Mouse (Mus musculus): ENCODE measurements around the gene Ppp1r14a. TPM values are rescaled to one million over a fixed set of nuclear protein-coding genes. Genes with fewer than 3 reads are reported as not detected.

Ppp1r14a gene
- polyA plus RNA-seq, 1 experiment from 2014 or later, result 148 TPM

DNA sequence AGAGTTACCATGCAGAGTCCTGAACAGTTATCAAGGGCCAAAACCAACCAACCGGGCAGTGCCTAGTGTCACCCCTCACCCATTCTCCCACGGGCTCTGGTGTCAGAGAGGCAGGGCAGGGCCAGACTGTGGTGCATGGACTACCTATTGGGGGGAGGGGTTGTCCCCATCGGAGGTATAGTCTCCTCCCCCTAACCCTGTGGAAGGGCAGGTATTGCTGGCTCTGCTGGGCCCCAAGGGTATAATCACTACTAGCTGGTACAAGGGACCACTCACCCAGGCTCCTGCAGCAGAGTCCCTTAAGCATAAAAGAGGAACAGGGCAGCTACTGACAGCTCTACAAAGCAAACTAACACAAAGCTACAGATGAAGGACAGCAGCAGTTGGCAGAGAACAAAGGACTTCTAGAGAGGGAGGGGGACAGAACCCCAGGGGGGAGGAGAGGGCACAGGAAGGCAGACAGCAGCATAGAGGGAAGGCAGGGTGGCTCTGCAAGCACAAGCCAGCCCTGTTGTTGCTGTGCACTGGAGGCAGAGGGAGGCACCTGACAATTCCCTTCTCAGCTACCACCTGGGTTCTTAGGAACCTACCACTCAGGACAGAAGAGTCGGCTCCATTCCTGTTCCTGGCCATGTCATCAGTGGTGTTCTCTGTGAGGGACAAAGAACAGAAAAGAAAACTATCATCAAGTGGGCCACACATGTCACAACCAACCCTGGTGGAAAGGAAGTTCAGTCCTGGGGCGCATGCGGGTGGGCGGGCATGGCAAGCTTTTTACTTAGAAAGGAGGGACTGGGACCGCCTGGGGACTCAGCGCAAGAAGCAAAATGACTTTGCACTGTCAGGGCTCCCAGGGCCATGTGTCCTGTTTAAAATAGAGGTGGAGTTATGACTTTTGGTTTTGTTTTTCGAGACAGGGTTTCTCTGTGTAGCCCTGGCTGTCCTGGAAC, 29.1 kb upstream of the Ppp1r14a start:
- no peak for ATAC-seq (ENCODE audit: borderline replicate concordance, extremely low read depth, low FRiP score, low TSS enrichment)
- H3K4me1 ChIP-seq, result peaks cover 29% of the 10 kb centered on the region
- H3K9me3 ChIP-seq, result no peaks in the 10 kb centered on the region
- no peak overlapping the region for H3K4me2 ChIP-seq
- H3K4me3 ChIP-seq, result no peak overlapping the region
- H3K36me3 ChIP-seq, result 0 out of 2 replicates have a peak, but pooled peaks cover 7% of the 10 kb centered on the region
- WGBS, result 77% methylated on average over 10 of the region's 10 CpGs
- no peak overlapping the region for H3K27ac ChIP-seq
- no peaks in the 10 kb centered on the region for H3K27me3 ChIP-seq
- H3K9ac ChIP-seq, result no peak overlapping the region

DNA sequence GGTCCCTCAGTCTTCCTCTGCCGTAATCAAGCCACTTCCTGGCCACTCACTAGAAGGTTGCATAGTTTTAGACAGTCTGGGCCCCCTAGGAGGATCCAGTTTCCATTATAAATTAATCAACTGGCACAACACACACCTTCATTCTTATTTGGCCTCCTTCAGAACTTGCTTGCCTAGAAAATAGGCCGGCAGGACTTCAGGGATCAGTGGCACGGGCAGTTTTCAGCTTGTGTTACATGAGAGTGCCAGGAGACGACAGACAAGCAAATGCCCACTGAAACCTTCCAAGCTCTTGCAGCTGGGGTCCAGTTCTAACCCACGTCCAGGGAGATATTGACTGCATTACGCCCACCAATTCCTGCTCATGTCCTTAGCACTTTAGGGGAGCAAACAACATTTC, 27.0 kb upstream of the Ppp1r14a start:
- Histone ChIP-seq H3K4me2 (no peak overlapping the region), H3K9me3 (no peaks in the 10 kb centered on the region), H3K4me3 (no peak overlapping the region), H3K27me3 (no peaks in the 10 kb centered on the region), H3K27ac (no peak overlapping the region), H3K36me3 (no peaks in the 10 kb centered on the region), H3K9ac (no peak overlapping the region), H3K4me1 (peaks cover 20% of the 10 kb centered on the region)
- WGBS, result 48% methylated on average over 6 of the region's 6 CpGs
- ATAC-seq (ENCODE audit: borderline replicate concordance, extremely low read depth, low FRiP score, low TSS enrichment), result no peak

DNA sequence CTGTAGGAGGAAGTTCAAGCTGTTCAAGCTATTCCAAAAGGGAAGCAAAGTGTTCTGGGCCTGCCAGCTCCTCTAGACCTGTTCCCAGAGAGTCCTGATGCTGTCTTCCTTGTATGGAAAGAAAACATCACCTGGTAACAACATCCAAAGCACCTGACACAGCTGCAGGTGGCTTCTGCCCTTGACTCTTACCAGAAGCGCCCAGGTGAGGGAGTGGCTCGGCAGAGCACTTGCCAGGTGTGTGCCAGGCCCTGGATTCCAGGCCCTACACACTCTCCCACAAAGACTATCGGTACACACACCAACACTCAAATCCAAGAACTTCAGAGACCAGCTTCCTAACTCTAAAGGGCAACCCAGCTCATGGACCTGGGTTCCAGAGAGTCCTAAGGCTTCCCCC, 25.3 kb upstream of the Ppp1r14a start:
- Histone ChIP-seq H3K4me1 (0 out of 2 replicates have a peak, but pooled peaks cover 6% of the 10 kb centered on the region), H3K9ac (no peak overlapping the region), H3K27me3 (no peaks in the 10 kb centered on the region), H3K36me3 (no peaks in the 10 kb centered on the region), H3K4me2 (no peak overlapping the region), H3K27ac (no peak overlapping the region), H3K9me3 (no peaks in the 10 kb centered on the region), H3K4me3 (no peak overlapping the region)
- 64% methylated on average over 3 of the region's 3 CpGs for WGBS
- no peak for ATAC-seq (ENCODE audit: borderline replicate concordance, extremely low read depth, low FRiP score, low TSS enrichment)

DNA sequence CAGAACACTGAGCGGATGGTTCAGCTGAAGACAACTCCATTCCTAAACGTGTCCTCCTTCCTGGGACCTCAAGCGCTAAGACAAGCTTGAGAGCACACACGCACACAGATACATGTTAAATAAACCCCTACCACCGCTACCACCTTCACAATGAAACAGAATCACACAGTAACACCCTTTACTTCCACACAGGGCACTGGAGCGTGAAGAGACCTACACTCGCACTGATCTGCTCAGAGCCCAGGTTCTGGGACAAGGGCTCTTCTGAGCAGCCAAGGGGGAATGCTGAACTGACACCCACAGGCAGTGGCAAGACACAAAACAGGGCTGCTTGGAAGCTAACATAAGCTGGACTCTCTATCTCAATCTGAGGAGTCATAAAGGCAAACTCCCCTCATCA, 23.5 kb upstream of the Ppp1r14a start:
- no peak overlapping the region for H3K9ac ChIP-seq
- 0 out of 2 replicates have a peak, but pooled peaks cover 8% of the 10 kb centered on the region for H3K4me1 ChIP-seq
- no peak overlapping the region for H3K4me3 ChIP-seq
- H3K36me3 ChIP-seq, result no peaks in the 10 kb centered on the region
- no peak overlapping the region for H3K27ac ChIP-seq
- H3K9me3 ChIP-seq, result no peaks in the 10 kb centered on the region
- H3K27me3 ChIP-seq, result no peaks in the 10 kb centered on the region
- WGBS, result 71% methylated on average over 7 of the region's 7 CpGs
- no peak for ATAC-seq (ENCODE audit: borderline replicate concordance, extremely low read depth, low FRiP score, low TSS enrichment)
- H3K4me2 ChIP-seq, result no peak overlapping the region

DNA sequence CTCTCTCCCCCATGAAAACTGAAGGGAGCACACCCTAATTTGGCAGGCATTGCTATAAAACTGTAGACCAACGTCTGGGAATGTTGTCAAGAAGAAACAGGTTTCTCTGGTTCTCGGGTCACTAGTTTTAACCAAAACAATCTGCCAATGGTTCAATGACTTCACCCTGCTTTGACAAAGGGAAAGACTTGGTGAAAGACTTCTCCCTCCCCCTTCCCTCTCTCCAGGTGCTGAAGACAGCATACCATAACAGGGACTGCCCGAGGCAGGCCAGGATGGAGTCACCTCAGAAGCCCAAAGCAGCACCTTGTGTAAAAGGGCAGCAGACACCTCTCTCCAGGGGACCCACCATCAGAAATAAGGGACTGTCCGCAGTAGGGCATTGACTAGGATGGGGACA, 22.2 kb upstream of the Ppp1r14a start:
- Histone ChIP-seq H3K27ac (no peak overlapping the region), H3K9ac (no peak overlapping the region), H3K4me3 (no peak overlapping the region), H3K9me3 (no peaks in the 10 kb centered on the region), H3K4me2 (no peak overlapping the region), H3K4me1 (peaks cover 21% of the 10 kb centered on the region), H3K36me3 (no peaks in the 10 kb centered on the region), H3K27me3 (no peaks in the 10 kb centered on the region)
- ATAC-seq (ENCODE audit: borderline replicate concordance, extremely low read depth, low FRiP score, low TSS enrichment), result peak; percentile 39; the same call in 1 of the 2 replicates
- 49% methylated on average over 4 of the region's 4 CpGs for WGBS

DNA sequence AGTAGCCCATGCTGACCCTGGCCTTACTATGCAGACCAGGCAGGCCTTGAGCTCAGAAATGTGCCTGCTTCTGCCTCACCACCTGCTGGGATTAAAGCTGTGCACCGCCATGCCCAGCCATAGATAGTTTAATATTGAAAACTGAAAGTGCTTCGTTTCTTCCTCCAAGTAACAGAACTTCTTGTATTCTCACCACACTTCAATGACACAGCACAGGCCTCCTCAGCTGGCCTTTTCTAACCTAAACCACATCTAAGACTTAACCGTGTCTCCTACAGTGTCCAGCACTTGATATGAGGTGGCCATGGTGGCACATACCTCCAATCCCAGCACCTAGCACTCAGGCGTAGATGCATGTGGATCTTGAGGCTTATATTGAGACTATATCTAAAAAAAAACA, 18.7 kb upstream of the Ppp1r14a start:
- H3K27me3 ChIP-seq, result no peaks in the 10 kb centered on the region
- no peak overlapping the region for H3K4me2 ChIP-seq
- no peaks in the 10 kb centered on the region for H3K9me3 ChIP-seq
- H3K9ac ChIP-seq, result no peak overlapping the region
- no peak overlapping the region for H3K4me3 ChIP-seq
- WGBS, result 87% methylated on average over 4 of the region's 4 CpGs
- no peak for ATAC-seq (ENCODE audit: borderline replicate concordance, extremely low read depth, low FRiP score, low TSS enrichment)
- H3K4me1 ChIP-seq, result peaks cover 25% of the 10 kb centered on the region
- no peak overlapping the region for H3K27ac ChIP-seq
- no peaks in the 10 kb centered on the region for H3K36me3 ChIP-seq

DNA sequence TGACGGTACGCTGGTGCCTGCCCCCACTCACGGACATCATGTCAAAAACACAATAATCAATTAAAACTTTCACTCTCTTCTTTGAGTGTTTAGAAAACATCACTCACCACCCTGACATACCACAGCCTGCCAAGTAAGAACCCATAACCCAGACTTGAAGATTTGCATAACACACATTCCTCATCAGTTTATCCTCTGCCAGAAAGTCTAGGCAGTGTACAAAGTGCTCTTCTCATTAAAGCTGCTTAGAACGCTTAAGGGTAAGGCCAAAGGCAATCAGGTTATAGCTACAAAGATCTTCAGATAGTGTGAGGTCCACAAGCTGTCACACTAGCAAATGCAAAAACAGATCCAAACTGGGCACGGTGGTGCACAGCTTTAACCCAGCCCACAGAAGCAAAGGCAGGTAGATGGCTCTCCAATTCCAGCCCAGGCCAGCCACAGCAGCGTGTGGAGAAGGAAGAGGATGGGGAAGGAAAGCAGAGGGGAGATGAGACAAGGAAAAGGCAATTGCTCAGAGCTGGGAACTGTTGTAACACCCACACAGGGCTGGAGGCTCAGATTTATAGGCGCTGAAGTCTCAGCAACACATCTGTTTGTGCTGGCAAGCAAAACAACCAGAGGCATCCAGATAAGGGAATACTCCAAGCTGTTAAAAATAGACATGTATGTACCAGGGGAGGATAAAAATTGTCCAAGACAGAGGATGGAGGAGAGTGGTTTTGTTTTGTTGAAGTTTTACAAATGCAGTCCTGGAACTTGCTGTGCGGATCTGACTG, 17.2 kb upstream of the Ppp1r14a start:
- H3K4me2 ChIP-seq, result no peak overlapping the region
- H3K36me3 ChIP-seq, result no peaks in the 10 kb centered on the region
- no peaks in the 10 kb centered on the region for H3K9me3 ChIP-seq
- H3K4me1 ChIP-seq, result peaks cover 27% of the 10 kb centered on the region
- H3K4me3 ChIP-seq, result no peak overlapping the region
- no peak overlapping the region for H3K9ac ChIP-seq
- H3K27ac ChIP-seq, result peak overlapping the region; percentile 65
- no peaks in the 10 kb centered on the region for H3K27me3 ChIP-seq
- peak; percentile 56; the same call in 1 of the 2 replicates for ATAC-seq (ENCODE audit: borderline replicate concordance, extremely low read depth, low FRiP score, low TSS enrichment)
- WGBS, result 38% methylated on average over 8 of the region's 8 CpGs

DNA sequence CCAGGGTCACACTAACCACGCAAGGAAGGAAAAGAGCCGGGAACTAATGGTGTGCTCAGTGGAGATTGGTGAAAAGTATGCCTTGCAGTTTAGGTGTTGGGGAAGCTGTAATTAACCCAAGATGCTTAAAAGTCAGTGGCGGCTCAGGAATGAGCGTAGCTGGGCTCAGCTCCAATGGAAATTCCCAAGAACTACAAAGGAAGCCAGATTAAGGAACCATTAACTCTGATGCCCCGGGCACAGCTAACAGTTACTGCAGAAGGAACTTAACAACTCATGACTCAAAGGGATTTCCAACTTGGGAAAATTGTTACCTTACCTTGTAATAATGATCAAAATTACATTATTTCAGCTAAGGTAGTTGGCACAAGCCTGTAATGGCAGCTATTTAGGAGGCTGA, 12.4 kb upstream of the Ppp1r14a start:
- Histone ChIP-seq H3K36me3 (no peaks in the 10 kb centered on the region), H3K4me1 (peaks cover 22% of the 10 kb centered on the region), H3K27ac (no peak overlapping the region), H3K4me2 (no peak overlapping the region), H3K27me3 (peaks cover 15% of the 10 kb centered on the region), H3K4me3 (no peak overlapping the region), H3K9me3 (no peaks in the 10 kb centered on the region), H3K9ac (no peak overlapping the region)
- WGBS, result 56% methylated on average over 5 of the region's 5 CpGs
- no peak for ATAC-seq (ENCODE audit: borderline replicate concordance, extremely low read depth, low FRiP score, low TSS enrichment)

DNA sequence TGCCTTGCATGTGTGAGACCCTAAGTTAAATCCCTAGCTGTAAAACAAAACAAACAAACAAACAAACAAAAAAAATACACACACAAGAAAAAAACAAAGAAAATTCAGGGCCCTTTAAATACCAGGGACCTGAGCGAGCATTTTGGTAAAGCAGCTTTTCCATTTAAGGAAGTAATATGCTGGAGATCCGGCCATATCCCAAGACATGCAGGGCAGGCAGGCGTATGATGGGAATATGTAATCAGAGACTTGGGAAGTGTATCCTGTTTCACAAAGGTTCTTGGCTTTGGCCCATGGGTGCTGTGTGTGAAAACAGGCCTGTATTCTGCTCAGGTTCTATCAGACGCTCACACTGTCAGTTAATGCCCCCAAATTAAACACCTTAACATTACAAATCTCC, 11.6 kb upstream of the Ppp1r14a start:
- H3K36me3 ChIP-seq, result no peaks in the 10 kb centered on the region
- no peak overlapping the region for H3K4me2 ChIP-seq
- no peak for ATAC-seq (ENCODE audit: borderline replicate concordance, extremely low read depth, low FRiP score, low TSS enrichment)
- no peaks in the 10 kb centered on the region for H3K9me3 ChIP-seq
- peaks cover 22% of the 10 kb centered on the region for H3K4me1 ChIP-seq
- peaks cover 23% of the 10 kb centered on the region for H3K27me3 ChIP-seq
- no peak overlapping the region for H3K27ac ChIP-seq
- WGBS, result 73% methylated on average over 4 of the region's 4 CpGs
- no peak overlapping the region for H3K9ac ChIP-seq
- H3K4me3 ChIP-seq, result no peak overlapping the region

DNA sequence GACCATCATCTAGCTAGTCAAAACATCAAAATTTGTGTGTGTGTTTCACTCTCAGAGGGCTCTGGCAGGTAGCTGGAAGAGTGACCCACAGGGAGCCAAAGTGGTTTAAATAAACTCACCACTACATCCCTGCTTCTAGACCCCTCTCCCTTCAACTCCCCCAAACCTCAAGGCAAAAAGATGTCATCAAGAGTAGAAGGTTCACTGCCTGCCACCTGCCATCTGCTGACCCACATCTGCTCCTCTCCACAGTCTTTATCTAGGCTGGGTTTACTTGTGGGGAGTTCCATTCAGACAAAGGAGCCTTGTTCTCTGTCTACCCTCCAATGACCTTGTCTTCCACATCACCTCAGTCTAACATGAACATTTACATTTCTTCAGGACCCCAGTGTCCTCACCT, 9.8 kb upstream of the Ppp1r14a start:
- ATAC-seq (ENCODE audit: borderline replicate concordance, extremely low read depth, low FRiP score, low TSS enrichment), result no peak
- peak overlapping the region; percentile 93 for H3K4me2 ChIP-seq

DNA sequence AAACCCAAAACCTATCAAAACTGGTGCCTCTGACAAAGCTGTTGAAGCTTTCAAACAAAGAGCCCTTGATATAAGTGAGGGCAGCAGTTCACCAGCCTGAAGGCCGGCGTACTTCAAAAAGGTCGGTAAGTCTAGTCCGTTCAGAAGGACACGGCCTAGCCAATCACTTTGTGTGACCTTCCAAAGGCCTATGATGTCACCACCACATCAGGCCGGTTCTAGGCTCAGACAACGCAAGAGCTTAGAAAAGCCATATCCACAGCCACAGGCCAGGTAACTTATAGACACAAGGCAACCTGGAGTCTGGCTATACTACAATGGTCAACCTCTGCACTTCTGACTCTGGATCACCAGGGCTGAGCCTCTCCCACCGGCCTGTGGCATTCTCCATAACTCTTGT, 9.2 kb upstream of the Ppp1r14a start:
- peaks cover 20% of the 10 kb centered on the region for H3K4me1 ChIP-seq
- H3K9ac ChIP-seq, result peak overlapping the region; percentile 20; the same call in 1 of the 2 replicates
- no peak overlapping the region for H3K27ac ChIP-seq
- no peak for ATAC-seq (ENCODE audit: borderline replicate concordance, extremely low read depth, low FRiP score, low TSS enrichment)
- H3K9me3 ChIP-seq, result no peaks in the 10 kb centered on the region
- peak overlapping the region; percentile 53 for H3K4me3 ChIP-seq
- 35% methylated on average over 8 of the region's 8 CpGs for WGBS
- no peaks in the 10 kb centered on the region for H3K36me3 ChIP-seq
- peaks cover 27% of the 10 kb centered on the region for H3K27me3 ChIP-seq
- H3K4me2 ChIP-seq, result peak overlapping the region; percentile 93

More for the DNA sequence above, 9.8 kb upstream of the Ppp1r14a start:
- Histone ChIP-seq H3K4me3 (no peak overlapping the region), H3K36me3 (no peaks in the 10 kb centered on the region), H3K4me1 (peaks cover 20% of the 10 kb centered on the region), H3K27me3 (peaks cover 27% of the 10 kb centered on the region), H3K9me3 (no peaks in the 10 kb centered on the region), H3K9ac (no peak overlapping the region), H3K27ac (no peak overlapping the region)

DNA sequence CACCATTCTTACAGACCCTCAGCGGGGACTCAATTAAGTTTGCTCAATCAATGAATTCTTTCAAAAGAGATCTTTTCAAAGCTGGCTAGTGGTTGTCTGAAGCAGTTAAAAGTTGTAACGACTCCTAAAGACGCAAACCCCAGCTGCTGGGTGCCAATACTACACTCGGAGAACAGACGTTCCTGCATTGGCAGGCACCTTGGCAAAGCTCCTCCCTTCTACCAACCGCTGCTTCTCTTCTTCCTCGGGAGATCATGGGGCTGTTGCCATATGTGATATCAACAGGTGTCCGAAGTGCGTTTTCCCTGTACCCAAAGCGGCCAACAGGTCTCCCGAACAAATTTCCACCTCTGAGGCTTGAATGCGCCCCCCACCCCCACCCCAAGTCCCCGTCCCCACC, 8.3 kb upstream of the Ppp1r14a start:
- peaks cover 27% of the 10 kb centered on the region for H3K27me3 ChIP-seq
- H3K4me3 ChIP-seq, result peak overlapping the region; percentile 53
- H3K27ac ChIP-seq, result 0 out of 2 replicates have a peak overlapping the region, but pooled peaks have one; percentile 40
- no peaks in the 10 kb centered on the region for H3K9me3 ChIP-seq
- H3K4me1 ChIP-seq, result peaks cover 20% of the 10 kb centered on the region
- peak overlapping the region; percentile 93 for H3K4me2 ChIP-seq
- H3K9ac ChIP-seq, result peak overlapping the region; percentile 60
- WGBS, result 12% methylated on average over 13 of the region's 13 CpGs
- ATAC-seq (ENCODE audit: borderline replicate concordance, extremely low read depth, low FRiP score, low TSS enrichment), result no peak
- H3K36me3 ChIP-seq, result no peaks in the 10 kb centered on the region

Data from lung, embryonic 15.5 days (tissue).